Mouse (Mus musculus): Measurements from ENCODE around the gene Kdr. TPM values are rescaled to one million over a fixed set of nuclear protein-coding genes. Genes with fewer than 3 reads are reported as not detected.

Gene Kdr
- polyA plus RNA-seq, 1 experiment: 6.7 TPM

DNA sequence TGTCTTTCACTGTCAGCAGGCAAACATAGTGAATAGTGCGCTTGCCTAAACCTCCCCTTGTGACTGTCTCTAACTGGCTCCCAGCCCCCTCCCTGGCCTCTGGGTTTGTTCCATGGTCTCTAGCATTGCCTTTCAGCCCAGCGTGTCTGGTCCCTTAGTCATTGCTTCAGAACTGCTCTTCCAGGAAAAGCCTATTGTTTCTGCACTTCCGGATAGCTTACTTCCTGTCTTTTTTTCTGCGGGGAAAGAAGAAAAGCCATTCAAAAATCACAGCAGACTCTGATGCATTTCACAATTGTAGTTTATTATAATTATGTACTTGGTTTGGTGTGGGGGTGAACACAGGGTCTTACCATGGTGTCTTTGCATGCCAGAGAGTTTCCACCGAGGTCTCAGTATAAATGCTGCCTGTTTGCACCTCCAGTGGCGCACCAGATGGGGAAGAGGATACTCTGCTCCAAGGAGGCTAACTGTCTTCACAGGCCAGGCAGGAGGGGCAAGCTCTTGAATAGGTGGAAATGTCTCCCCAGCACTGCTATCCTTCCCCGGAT, 35.7 kb upstream of the Kdr start:
- no peak for DNase-seq
- Histone ChIP-seq H3K27me3 (ENCODE audit: control insufficient read depth, insufficient read depth, low read length) (no peaks in the 10 kb centered on the region), H3K4me3 (replicated peaks; ENCODE audit: insufficient read depth, low read depth, low read length) (no peak overlapping the region), H3K27ac (ENCODE audit: insufficient read depth, low read length) (no peak overlapping the region), H3K4me1 (ENCODE audit: control insufficient read depth, insufficient read depth, low read length) (no peaks in the 10 kb centered on the region)
- 67% methylated on average over 7 of the region's 7 CpGs for WGBS
- TF ChIP-seq CTCF (IDR thresholded peaks at IDR 0.05; ENCODE audit: borderline replicate concordance, insufficient read depth, low read depth, low read length) (no peak), POLR2A (IDR thresholded peaks at IDR 0.05; ENCODE audit: borderline replicate concordance, insufficient read depth, low read length) (no peak)

DNA sequence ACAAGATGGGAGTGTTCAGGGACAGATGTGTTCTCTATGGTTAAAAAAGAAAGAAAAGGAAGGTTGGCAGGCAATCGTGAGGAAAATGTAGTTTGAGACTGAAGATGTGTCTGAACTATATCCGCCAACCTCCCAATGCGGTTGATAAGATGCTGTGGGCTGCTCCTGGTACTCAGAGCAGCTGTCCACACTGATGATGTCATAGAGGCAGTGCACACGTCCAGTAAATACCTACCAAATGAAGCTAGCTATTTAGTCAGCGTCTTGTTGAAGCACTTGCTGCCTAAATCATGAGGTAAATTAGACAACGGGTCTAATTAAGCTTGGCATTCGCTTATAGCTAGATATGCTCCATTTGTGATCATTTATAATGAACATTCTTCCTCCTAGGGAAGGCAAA, 28.1 kb upstream of the Kdr start:
- TF ChIP-seq POLR2A (IDR thresholded peaks at IDR 0.05; ENCODE audit: borderline replicate concordance, insufficient read depth, low read length) (no peak), CTCF (IDR thresholded peaks at IDR 0.05; ENCODE audit: borderline replicate concordance, insufficient read depth, low read depth, low read length) (no peak)
- no peaks in the 10 kb centered on the region for H3K27me3 ChIP-seq (ENCODE audit: control insufficient read depth, insufficient read depth, low read length)
- H3K4me3 ChIP-seq (replicated peaks; ENCODE audit: insufficient read depth, low read depth, low read length): no peak overlapping the region
- 78% methylated on average over 7 of the region's 7 CpGs for WGBS
- no peaks in the 10 kb centered on the region for H3K4me1 ChIP-seq (ENCODE audit: control insufficient read depth, insufficient read depth, low read length)
- H3K27ac ChIP-seq (ENCODE audit: insufficient read depth, low read length): no peak overlapping the region
- DNase-seq: no peak

DNA sequence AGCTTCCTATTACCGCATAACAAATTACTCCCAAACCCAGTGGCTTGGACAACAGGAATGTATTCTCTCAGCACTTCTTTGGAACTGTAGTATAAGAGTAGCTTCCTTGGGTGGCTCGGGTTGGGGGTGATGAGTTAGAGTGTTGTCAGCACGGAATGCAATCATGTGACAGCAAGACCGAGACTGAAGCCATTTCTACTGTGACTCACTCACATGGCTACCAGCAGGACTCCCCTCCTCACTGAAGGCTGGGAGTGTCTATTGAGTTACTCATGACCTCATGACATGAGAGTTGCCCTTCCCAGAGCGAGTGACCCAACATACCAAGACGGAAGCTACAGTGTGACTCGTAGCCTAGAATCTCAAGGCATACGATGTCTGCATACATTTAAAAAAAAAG, 12.0 kb upstream of the Kdr start:
- TF ChIP-seq POLR2A (IDR thresholded peaks at IDR 0.05; ENCODE audit: borderline replicate concordance, insufficient read depth, low read length) (no peak), CTCF (IDR thresholded peaks at IDR 0.05; ENCODE audit: borderline replicate concordance, insufficient read depth, low read depth, low read length) (no peak)
- no peaks in the 10 kb centered on the region; the same call in 1 of the 2 replicates for H3K27me3 ChIP-seq (ENCODE audit: control insufficient read depth, insufficient read depth, low read length)
- H3K4me3 ChIP-seq (replicated peaks; ENCODE audit: insufficient read depth, low read depth, low read length): no peak overlapping the region
- no peaks in the 10 kb centered on the region for H3K4me1 ChIP-seq (ENCODE audit: control insufficient read depth, insufficient read depth, low read length)
- H3K27ac ChIP-seq (ENCODE audit: insufficient read depth, low read length): no peak overlapping the region
- 90% methylated on average over 8 of the region's 8 CpGs for WGBS
- DNase-seq: no peak

DNA sequence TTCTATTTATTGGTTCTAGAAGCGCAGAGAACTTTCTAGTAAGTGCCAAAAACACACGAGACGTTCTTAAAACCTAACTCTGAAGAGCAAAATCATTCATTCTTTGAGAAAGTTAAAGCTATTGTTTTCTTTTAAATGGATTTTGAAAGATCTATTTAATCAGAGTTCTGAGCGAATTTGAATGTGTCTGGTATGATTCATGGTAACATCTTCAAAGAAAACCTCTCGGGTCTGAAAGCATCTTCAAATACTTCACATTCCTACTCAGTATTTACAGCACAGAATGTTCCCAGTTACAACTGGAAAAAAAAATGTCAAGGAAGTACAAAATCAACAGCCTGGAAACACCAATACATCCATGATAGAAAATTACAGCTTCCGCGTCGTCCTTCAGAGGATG, 9.3 kb upstream of the Kdr start:
- no peaks in the 10 kb centered on the region for H3K4me1 ChIP-seq (ENCODE audit: control insufficient read depth, insufficient read depth, low read length)
- no peak overlapping the region for H3K4me3 ChIP-seq (replicated peaks; ENCODE audit: insufficient read depth, low read depth, low read length)
- H3K27ac ChIP-seq (ENCODE audit: insufficient read depth, low read length): no peak overlapping the region
- WGBS: 92% methylated on average over 8 of the region's 8 CpGs
- no peaks in the 10 kb centered on the region; the same call in 1 of the 2 replicates for H3K27me3 ChIP-seq (ENCODE audit: control insufficient read depth, insufficient read depth, low read length)
- DNase-seq: no peak
- TF ChIP-seq CTCF (IDR thresholded peaks at IDR 0.05; ENCODE audit: borderline replicate concordance, insufficient read depth, low read depth, low read length): no peak
- no peak for TF ChIP-seq POLR2A (IDR thresholded peaks at IDR 0.05; ENCODE audit: borderline replicate concordance, insufficient read depth, low read length)

DNA sequence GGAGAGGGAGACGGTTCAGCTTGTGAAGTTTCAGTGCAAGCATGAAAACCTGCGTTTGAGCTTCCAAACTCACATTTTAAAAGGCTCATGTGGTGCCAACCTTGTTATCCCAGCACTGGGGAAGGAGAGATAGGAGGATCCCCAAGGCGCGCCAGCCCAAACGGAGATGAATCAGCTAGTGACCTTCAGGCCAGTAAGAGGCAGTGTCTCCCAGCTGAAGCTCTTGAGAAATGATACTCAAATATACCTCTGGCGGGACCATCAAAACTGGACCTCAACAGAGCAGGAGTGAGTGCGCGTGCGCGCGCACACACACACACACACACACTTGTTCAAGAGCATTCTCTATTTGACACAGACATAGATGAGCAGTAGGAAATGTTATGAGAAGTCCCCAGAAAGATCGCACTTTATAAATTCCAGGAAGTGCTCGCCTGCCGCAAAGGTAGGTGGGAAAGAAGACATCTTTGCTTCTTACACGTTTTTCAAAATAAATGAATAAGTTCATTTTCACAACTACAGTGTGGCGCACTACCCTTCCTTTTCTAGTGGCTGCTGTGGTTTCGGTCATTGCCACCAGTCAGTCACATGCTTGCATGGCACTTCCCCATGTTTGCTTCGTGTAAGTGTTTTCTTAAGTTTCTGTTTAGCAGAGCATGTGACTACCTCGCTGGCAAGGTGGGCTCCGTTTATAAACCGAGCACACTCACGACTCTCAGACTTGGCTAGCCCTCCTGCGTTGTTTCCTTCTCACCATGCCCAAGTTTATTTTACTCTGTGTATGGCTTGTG, 2.5 kb upstream of the Kdr start:
- Histone ChIP-seq H3K4me1 (ENCODE audit: control insufficient read depth, insufficient read depth, low read length) (no peaks in the 10 kb centered on the region), H3K27me3 (ENCODE audit: control insufficient read depth, insufficient read depth, low read length) (no peaks in the 10 kb centered on the region; the same call in 1 of the 2 replicates), H3K27ac (ENCODE audit: insufficient read depth, low read length) (no peak overlapping the region), H3K4me3 (replicated peaks; ENCODE audit: insufficient read depth, low read depth, low read length) (no peak overlapping the region)
- no peak for TF ChIP-seq POLR2A (IDR thresholded peaks at IDR 0.05; ENCODE audit: borderline replicate concordance, insufficient read depth, low read length)
- TF ChIP-seq CTCF (IDR thresholded peaks at IDR 0.05; ENCODE audit: borderline replicate concordance, insufficient read depth, low read depth, low read length): no peak
- 78% methylated on average over 23 of the region's 23 CpGs for WGBS
- DNase-seq: no peak

DNA sequence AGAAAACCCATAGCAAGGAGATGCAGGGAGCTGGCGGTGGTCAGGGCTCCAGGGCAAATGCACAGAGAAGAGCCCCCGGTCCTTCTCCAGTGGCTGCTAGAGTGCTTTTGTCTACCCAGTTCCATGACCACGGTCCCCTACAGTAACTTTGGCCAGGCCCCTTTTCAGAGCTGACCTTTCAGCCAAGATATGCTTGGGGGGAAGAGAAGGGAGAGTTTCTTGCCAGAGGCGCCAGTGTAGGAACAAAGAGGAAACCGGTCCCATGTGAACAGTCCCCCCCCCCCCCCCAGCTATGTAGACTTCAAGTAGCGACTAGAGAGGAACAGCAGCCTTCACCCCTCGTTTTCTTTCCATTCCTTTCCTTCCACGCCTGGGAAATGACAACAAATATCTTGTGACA, 850 bp upstream of the Kdr start:
- no peaks in the 10 kb centered on the region; the same call in 1 of the 2 replicates for H3K27me3 ChIP-seq (ENCODE audit: control insufficient read depth, insufficient read depth, low read length)
- H3K4me1 ChIP-seq (ENCODE audit: control insufficient read depth, insufficient read depth, low read length): no peaks in the 10 kb centered on the region
- H3K4me3 ChIP-seq (replicated peaks; ENCODE audit: insufficient read depth, low read depth, low read length): no peak overlapping the region
- DNase-seq: no peak
- 27% methylated on average over 8 of the region's 8 CpGs for WGBS
- H3K27ac ChIP-seq (ENCODE audit: insufficient read depth, low read length): no peak overlapping the region
- no peak for TF ChIP-seq POLR2A (IDR thresholded peaks at IDR 0.05; ENCODE audit: borderline replicate concordance, insufficient read depth, low read length)
- TF ChIP-seq CTCF (IDR thresholded peaks at IDR 0.05; ENCODE audit: borderline replicate concordance, insufficient read depth, low read depth, low read length): no peak

DNA sequence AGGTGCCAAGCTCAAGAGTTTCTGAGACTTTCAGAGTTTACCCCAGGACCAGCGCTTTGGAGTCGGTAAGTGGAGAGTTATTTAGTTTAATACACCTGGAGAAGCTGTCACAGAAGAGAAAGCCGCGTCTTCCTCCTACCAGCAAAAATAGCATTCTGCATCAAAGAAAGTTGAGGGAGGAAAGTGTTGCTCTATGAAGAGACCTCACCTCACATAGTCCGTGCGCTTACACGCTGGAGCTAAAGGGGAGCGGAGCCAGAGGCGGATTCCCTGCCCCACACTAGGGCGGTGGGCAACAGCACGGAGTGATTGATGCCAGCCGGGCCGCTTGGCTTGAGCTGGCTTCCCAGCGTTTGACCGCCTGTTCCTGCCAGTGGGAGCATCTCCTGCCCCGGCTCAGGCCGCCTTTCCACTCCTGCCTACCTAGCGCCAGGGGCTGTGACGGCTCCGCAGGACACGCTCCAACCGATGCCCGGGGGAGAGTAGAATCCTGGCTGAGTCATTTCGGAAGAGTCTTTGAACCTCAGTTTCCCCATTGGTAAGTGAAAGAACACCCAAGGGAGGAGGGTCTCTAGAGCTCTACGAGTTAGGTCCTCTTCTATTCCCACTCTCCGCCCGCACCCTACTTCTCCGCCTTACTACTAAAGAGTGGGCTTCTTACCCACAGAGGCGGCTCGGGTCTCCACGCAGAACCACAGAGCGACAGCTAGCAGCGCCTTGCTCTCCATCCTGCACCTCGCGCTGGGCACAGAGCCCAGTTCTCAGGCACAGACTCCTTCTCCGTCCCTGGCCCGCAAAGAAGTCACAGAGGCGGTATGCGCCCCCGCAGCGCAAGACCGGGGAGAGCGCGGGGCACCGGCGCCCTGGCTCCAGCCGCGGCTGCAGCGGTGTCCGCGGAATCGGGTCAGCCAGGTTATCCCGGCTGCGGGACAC, 551 bp downstream of the Kdr start:
- H3K27me3 ChIP-seq (ENCODE audit: control insufficient read depth, insufficient read depth, low read length): no peaks in the 10 kb centered on the region; the same call in 1 of the 2 replicates

More for the DNA sequence above, 551 bp downstream of the Kdr start:
- H3K27ac ChIP-seq (ENCODE audit: insufficient read depth, low read length): no peak overlapping the region
- peak in 1 of 2 experiments; percentile 14 for DNase-seq
- 3% methylated on average over 54 of the region's 54 CpGs for WGBS
- TF ChIP-seq CTCF (IDR thresholded peaks at IDR 0.05; ENCODE audit: borderline replicate concordance, insufficient read depth, low read depth, low read length): no peak
- TF ChIP-seq POLR2A (IDR thresholded peaks at IDR 0.05; ENCODE audit: borderline replicate concordance, insufficient read depth, low read length): no peak
- no peaks in the 10 kb centered on the region for H3K4me1 ChIP-seq (ENCODE audit: control insufficient read depth, insufficient read depth, low read length)
- H3K4me3 ChIP-seq (replicated peaks; ENCODE audit: insufficient read depth, low read depth, low read length): peak overlapping the region; percentile 47

All from cerebellum, adult 2 months (tissue).